Mouse (Mus musculus) ES-E14 (cell line): ENCODE measurements around the gene Adamts8.

Experiments
- CHD2 ChIP-seq: IDR thresholded peaks from 2 replicates; pipeline ENCODE4 v1.6.1; 2014; ENCODE audit warnings: mild to moderate bottlenecking, low read depth, low read length, inconsistent platforms
- MAFK ChIP-seq: IDR thresholded peaks from 2 replicates; pipeline ENCODE4 v1.6.1; 2014; ENCODE audit warnings: mild to moderate bottlenecking, low read depth, low read length, inconsistent platforms; ENCODE audit not compliant: insufficient read depth

DNA sequence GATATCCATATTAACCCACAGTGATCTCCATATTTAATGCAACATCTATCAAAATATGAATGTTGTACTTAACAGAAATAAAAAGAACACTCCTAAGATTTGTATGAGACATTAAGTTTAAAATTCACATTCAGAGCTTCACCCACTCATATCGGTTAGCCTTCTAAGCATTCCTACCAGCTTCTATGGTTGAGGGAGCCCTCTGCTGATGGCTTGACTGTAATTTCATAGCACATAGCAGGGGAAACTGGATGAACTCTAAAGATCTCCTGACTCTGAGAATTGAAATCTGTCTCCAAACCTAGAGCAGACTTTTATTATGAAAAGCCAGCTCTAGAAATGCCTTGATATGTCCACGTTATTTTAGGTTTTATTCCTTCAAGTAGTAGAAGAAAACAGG lies 38.1 kb downstream of the Adamts8 start:
- TF ChIP-seq CHD2 = no peak
- TF ChIP-seq MAFK = no peak
